Mouse (Mus musculus): Measurements from ENCODE around the gene Gm28635.

The Gm28635 gene

GRCm38 (mm10) chr2:84635611-84636010 lies 42.2 kb downstream of the Gm28635 start:
- DNase-seq = peak; percentile 39

- DNase-seq = no peak
These were observed 42.8 kb downstream of the Gm28635 start for GRCm38 (mm10) chr2:84634934-84635482.

GRCm38 (mm10) chr2:84634006-84634405 lies 43.8 kb downstream of the Gm28635 start:
- DNase-seq = no peak

- no peak for DNase-seq
These were observed 44.8 kb downstream of the Gm28635 start for GRCm38 (mm10) chr2:84632999-84633398.

GRCm38 (mm10) chr2:84632001-84632400 lies 45.8 kb downstream of the Gm28635 start:
- DNase-seq = no peak

GRCm38 (mm10) chr2:84627036-84627435 lies 50.8 kb downstream of the Gm28635 start:
- DNase-seq = no peak

- no peak for DNase-seq
These were observed 51.4 kb downstream of the Gm28635 start for GRCm38 (mm10) chr2:84626366-84626975.

GRCm38 (mm10) chr2:84624201-84624600 lies 53.6 kb downstream of the Gm28635 start:
- DNase-seq = no peak

- DNase-seq = no peak
These were observed 54.3 kb downstream of the Gm28635 start for GRCm38 (mm10) chr2:84623428-84624119.

- DNase-seq = no peak
These were observed 55.2 kb downstream of the Gm28635 start for GRCm38 (mm10) chr2:84622668-84623067.

GRCm38 (mm10) chr2:84619646-84620340 lies 58.0 kb downstream of the Gm28635 start:
- no peak for DNase-seq

- no peak for DNase-seq
These were observed 58.9 kb downstream of the Gm28635 start for GRCm38 (mm10) chr2:84618914-84619313.

GRCm38 (mm10) chr2:84617637-84618515 lies 60.0 kb downstream of the Gm28635 start:
- DNase-seq = peak; percentile 24

- DNase-seq = no peak
These were observed 65.1 kb downstream of the Gm28635 start for GRCm38 (mm10) chr2:84612764-84613163.

GRCm38 (mm10) chr2:84607842-84608241 lies 70.0 kb downstream of the Gm28635 start:
- DNase-seq = no peak

- no peak for DNase-seq
These were observed 76.9 kb downstream of the Gm28635 start for GRCm38 (mm10) chr2:84600977-84601376.

GRCm38 (mm10) chr2:84599270-84599888 lies 78.5 kb downstream of the Gm28635 start:
- no peak for DNase-seq

- DNase-seq = no peak
These were observed 80.7 kb downstream of the Gm28635 start for GRCm38 (mm10) chr2:84597123-84597522.

GRCm38 (mm10) chr2:84592801-84593200 lies 85.0 kb downstream of the Gm28635 start:
- DNase-seq = no peak

- no peak for DNase-seq
These were observed 92.1 kb downstream of the Gm28635 start for GRCm38 (mm10) chr2:84585700-84586099.

- DNase-seq = no peak
These were observed 95.6 kb downstream of the Gm28635 start for GRCm38 (mm10) chr2:84582286-84582685.

GRCm38 (mm10) chr2:84581208-84581607 lies 96.6 kb downstream of the Gm28635 start:
- no peak for DNase-seq

Measured in cerebellum, adult 11 months (tissue).